Mouse (Mus musculus) hindbrain, embryonic 11.5 days (tissue): ENCODE data around the gene Babam2. TPM values are rescaled to one million over a fixed set of nuclear protein-coding genes. Genes with fewer than 3 reads are reported as not detected.
"Not testable (repeated sequence)": the region's sequence is repeated elsewhere in the genome, so short reads cannot be mapped to it uniquely, and the experiment has no call there.

Source experiments
- ATAC-seq: fragments of 200-750 bp; cut with Nextera tagmentation; 2 replicates; pipeline ENCODE4 v1.8.0; 2017; ENCODE audit warnings: mild to moderate bottlenecking, moderate TSS enrichment, moderate library complexity; ENCODE audit not compliant: low FRiP score
- DNase-seq: peaks from one replicate; pipeline ENCODE4 v3.0.0-alpha.2; 2015; ENCODE audit warnings: low spot score
- H3K27ac ChIP-seq: fragments of 300-500 bp; sonication (generic); 2 replicates; pipeline ENCODE4 v1.5.1; 2014; ENCODE audit warnings: mild to moderate bottlenecking, low read depth, low read length
- H3K27me3 ChIP-seq: fragments of 300-500 bp; sonication (generic); 2 replicates; pipeline ENCODE4 v1.6.1; 2014; ENCODE audit warnings: mild to moderate bottlenecking, low read length, moderate library complexity, mixed read lengths; ENCODE audit not compliant: control insufficient read depth, insufficient read depth
- H3K36me3 ChIP-seq: fragments of 300-500 bp; sonication (generic); 2 replicates; pipeline ENCODE4 v1.6.1; 2014; ENCODE audit warnings: mild to moderate bottlenecking, low read length, moderate library complexity, mixed read lengths; ENCODE audit not compliant: control insufficient read depth, insufficient read depth
- H3K4me1 ChIP-seq: fragments of 300-500 bp; sonication (generic); replicated peaks from 2 replicates; pipeline ENCODE4 v1.6.1; 2014; ENCODE audit warnings: low read length, mixed read lengths; ENCODE audit not compliant: control insufficient read depth, insufficient read depth
- H3K4me2 ChIP-seq: fragments of 300-500 bp; sonication (generic); replicated peaks from 2 replicates; pipeline ENCODE4 v1.6.1; 2014; ENCODE audit warnings: mild to moderate bottlenecking, low read depth, low read length
- H3K4me3 ChIP-seq: fragments of 300-500 bp; sonication (generic); 2 replicates; pipeline ENCODE4 v1.5.1; 2014; ENCODE audit warnings: low read depth, low read length
- H3K9ac ChIP-seq: fragments of 300-500 bp; sonication (generic); 2 replicates; pipeline ENCODE4 v1.6.1; 2014; ENCODE audit warnings: low read depth, low read length
- H3K9me3 ChIP-seq: fragments of 300-500 bp; sonication (generic); 2 replicates; pipeline ENCODE4 v1.6.1; 2016; ENCODE audit warnings: low read length; ENCODE audit not compliant: control insufficient read depth
- WGBS: fragments of 180-500 bp; shearing (Covaris S2); extraction: QIAGEN DNeasy Blood & Tissue Kit; methylation state at CpG from one replicate; pipeline ENCODE4 v1.1.7; 2014; 5-methylcytosine and 5-hydroxymethylcytosine counted together
- polyA plus RNA-seq: library from polyadenylated mRNA; unstranded; fragments of >200 nt; fragmentation: Nextera tagmentation; extraction: Ambion mirVana; gene quantifications from 2 replicates; pipeline ENCODE4 v1.2.1, GENCODE M21; 2014

The Babam2 gene
- polyA plus RNA-seq, 1 experiment from 2014 or later, result 36.2 TPM

DNA sequence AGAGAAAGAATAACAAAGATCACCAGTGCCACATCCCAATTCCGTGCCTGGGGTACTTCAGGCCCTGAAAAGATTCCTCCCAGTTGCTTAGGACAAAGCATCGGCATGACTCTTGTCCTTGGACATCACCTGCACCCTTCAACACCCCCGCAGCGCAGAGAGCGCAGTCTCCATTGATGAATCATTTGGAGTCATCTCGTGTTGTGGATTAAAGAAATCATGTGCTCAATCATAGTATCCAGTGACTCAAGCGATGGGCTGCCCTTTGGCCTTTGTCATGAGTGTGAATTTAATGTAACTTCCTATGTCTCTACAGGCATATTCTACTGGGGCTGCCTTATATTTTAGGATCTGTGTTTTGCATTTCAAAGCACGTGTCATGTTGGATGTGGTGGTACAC is 265.9 kb downstream of the Babam2 start:
- 81% methylated on average over 8 of the region's 8 CpGs for WGBS
- Histone ChIP-seq H3K27me3 (no peaks in the 10 kb centered on the region), H3K9me3 (no peaks in the 10 kb centered on the region), H3K4me2 (no peak overlapping the region), H3K27ac (no peak overlapping the region), H3K4me3 (no peak overlapping the region), H3K4me1 (no peaks in the 10 kb centered on the region), H3K9ac (no peak overlapping the region), H3K36me3 (no peaks in the 10 kb centered on the region)
- DNase-seq (no peak), ATAC-seq (no peak)

DNA sequence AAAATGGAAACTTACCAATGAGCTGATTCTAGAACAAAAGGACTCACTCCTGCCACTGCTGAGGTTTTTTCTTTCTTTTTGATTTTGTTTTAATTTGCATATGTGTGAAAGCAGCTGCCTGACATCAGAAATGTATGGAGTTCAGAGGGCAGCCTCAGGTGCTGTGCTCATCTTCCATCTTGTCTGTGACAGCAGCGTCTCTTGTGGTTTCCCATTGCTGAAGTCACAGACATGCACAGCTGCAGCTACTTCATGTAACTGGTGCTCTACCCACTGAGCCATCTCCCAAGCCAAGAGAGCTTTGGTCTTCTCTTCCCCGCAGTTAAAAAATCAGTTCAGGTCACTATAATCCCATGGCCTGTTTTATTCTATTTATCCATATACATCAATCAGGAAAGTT is 266.4 kb downstream of the Babam2 start:
- no peaks in the 10 kb centered on the region for H3K27me3 ChIP-seq
- no peak for ATAC-seq
- WGBS, result 76% methylated on average over 2 of the region's 2 CpGs

DNA sequence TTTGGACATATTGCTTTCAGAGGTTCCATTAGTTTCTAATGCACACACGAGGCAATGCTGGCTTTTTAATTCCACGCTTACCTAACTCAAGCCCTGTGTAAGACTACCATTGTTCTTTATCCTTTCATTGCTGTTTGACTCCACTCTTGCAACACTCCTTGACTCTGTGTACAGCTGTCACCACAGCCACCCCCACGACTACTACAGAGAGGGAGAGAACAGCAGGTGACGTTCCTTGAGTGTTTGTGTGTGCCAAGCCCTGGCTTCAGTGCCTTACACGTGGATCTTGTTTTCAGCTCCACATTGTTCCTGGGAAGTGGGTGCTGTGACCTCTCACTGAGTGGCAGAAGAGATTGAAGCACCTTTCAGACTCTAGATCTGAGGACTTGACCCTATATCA is 269.3 kb downstream of the Babam2 start:
- ATAC-seq (no peak), DNase-seq (no peak)
- WGBS, result 73% methylated on average over 5 of the region's 5 CpGs
- no peak overlapping the region for H3K27ac ChIP-seq
- no peak overlapping the region for H3K4me3 ChIP-seq
- no peak overlapping the region for H3K4me2 ChIP-seq
- no peak overlapping the region for H3K9ac ChIP-seq
- H3K27me3 ChIP-seq, result no peaks in the 10 kb centered on the region
- no peaks in the 10 kb centered on the region for H3K9me3 ChIP-seq
- no peaks in the 10 kb centered on the region for H3K4me1 ChIP-seq
- no peaks in the 10 kb centered on the region for H3K36me3 ChIP-seq

More for the DNA sequence above, 266.4 kb downstream of the Babam2 start:
- Histone ChIP-seq H3K36me3 (no peaks in the 10 kb centered on the region), H3K4me1 (no peaks in the 10 kb centered on the region), H3K4me2 (no peak overlapping the region), H3K9me3 (no peaks in the 10 kb centered on the region), H3K9ac (no peak overlapping the region), H3K27ac (no peak overlapping the region), H3K4me3 (no peak overlapping the region)
- no peak for DNase-seq

DNA sequence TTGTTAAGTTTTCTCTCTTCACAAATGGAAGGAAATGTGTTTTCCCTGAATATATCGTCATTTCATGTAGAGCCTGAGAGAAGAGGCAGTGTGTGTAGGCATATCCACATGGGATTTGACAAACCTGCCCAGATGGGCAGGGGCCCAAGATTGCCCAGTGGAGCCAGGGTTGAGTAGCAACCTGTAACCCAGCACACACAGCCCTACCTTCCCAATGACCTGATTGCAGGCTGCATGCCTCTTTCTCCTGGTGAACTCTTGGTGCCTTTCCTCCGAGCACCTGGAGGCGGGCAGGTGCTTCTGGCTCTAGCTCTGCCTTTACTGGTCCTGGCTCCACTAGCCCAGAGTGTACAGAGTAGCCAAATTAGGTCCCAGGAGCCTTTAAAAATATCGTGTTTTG is 270.0 kb downstream of the Babam2 start:
- H3K4me1 ChIP-seq, result no peaks in the 10 kb centered on the region
- ATAC-seq, result no peak

DNA sequence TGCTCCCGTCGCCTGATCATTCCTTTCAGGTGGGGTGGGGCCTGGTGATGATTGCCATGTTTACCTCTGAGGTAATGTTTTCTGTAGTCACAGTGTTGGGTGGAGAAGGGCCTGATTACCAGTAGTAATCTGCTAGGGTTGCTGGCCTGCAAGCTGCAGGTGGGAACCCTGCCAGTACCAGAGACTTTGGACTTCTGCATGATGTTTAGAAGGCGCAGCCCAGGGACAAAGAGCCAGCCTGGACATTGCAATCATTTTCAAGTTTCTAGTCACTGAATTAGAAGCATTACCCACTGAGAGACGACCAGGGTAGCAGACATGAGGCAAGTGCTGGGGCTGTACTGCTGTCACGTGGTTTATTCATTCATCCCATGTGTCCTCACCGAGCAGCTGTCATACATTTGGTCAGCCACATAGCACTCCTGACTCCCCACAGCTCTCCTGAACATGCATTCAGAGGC is 270.6 kb downstream of the Babam2 start:
- no peaks in the 10 kb centered on the region for H3K27me3 ChIP-seq
- H3K27ac ChIP-seq, result no peak overlapping the region
- DNase-seq (no peak), ATAC-seq (no peak)
- no peaks in the 10 kb centered on the region for H3K9me3 ChIP-seq
- no peak overlapping the region for H3K9ac ChIP-seq
- no peaks in the 10 kb centered on the region for H3K4me1 ChIP-seq
- WGBS, result 70% methylated on average over 6 of the region's 6 CpGs
- no peak overlapping the region for H3K4me2 ChIP-seq
- H3K36me3 ChIP-seq, result no peaks in the 10 kb centered on the region
- H3K4me3 ChIP-seq, result no peak overlapping the region

More for the DNA sequence above, 270.0 kb downstream of the Babam2 start:
- H3K36me3 ChIP-seq, result no peaks in the 10 kb centered on the region
- DNase-seq, result no peak
- H3K4me2 ChIP-seq, result no peak overlapping the region
- no peak overlapping the region for H3K4me3 ChIP-seq
- no peak overlapping the region for H3K9ac ChIP-seq
- H3K9me3 ChIP-seq, result no peaks in the 10 kb centered on the region
- H3K27me3 ChIP-seq, result no peaks in the 10 kb centered on the region
- WGBS, result 90% methylated on average over 4 of the region's 4 CpGs
- H3K27ac ChIP-seq, result no peak overlapping the region

DNA sequence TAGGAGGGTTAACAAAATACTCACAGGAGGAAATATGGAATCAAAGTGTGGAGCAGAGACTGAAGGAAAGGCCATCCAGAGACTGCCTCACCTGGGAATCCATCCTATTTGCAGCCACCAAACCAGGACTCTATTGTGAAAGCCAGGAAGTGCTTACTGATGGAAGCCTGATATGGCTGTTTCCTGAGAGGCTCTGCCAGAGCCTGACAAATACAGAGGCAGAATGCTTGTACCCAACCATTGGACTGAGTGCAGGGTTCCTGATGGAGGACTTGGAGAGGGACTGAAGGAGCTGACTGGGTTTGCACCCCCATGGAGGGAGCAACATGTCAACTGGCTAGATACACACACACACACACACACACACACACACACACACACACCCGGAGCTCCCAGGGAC is 274.9 kb downstream of the Babam2 start:
- not testable (repeated sequence) for DNase-seq, H3K9me3 ChIP-seq, H3K4me3 ChIP-seq, H3K27ac ChIP-seq, ATAC-seq, H3K36me3 ChIP-seq, H3K4me2 ChIP-seq, H3K27me3 ChIP-seq, H3K9ac ChIP-seq, H3K4me1 ChIP-seq
- WGBS, result 100% methylated on average over 1 of the region's 1 CpGs

DNA sequence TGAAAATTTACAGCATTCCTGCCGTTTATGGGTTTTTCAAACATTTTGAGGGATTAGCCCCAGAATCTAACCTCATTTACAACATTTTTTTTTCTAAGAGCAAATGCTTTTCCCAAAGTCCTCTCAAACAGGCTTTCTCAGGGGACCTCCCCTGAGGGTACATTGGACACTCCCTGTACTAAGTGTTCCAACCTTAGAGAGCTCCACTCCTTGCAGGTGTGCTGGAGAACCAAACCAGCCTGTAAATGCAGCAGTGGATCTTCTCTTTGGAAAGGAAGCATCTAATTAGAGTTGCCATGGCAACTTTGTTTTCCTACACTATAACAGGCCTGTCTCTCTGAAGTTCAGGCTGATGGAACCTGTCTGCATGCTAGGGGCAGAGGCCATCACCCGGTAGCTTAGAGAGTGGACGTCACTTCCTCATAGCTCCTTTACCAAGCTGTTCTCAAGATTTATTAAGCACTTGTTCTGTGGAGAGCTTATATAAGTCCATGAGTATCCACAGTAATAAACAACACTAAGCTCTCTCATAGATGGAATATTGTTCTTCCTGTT is 277.2 kb downstream of the Babam2 start:
- H3K27me3 ChIP-seq, result no peaks in the 10 kb centered on the region
- ATAC-seq (no peak), DNase-seq (no peak)
- H3K4me1 ChIP-seq, result no peaks in the 10 kb centered on the region
- no peaks in the 10 kb centered on the region for H3K9me3 ChIP-seq
- H3K36me3 ChIP-seq, result no peaks in the 10 kb centered on the region
- 62% methylated on average over 3 of the region's 3 CpGs for WGBS
- no peak overlapping the region for H3K4me2 ChIP-seq
- no peak overlapping the region for H3K9ac ChIP-seq
- H3K27ac ChIP-seq, result no peak overlapping the region
- no peak overlapping the region for H3K4me3 ChIP-seq

DNA sequence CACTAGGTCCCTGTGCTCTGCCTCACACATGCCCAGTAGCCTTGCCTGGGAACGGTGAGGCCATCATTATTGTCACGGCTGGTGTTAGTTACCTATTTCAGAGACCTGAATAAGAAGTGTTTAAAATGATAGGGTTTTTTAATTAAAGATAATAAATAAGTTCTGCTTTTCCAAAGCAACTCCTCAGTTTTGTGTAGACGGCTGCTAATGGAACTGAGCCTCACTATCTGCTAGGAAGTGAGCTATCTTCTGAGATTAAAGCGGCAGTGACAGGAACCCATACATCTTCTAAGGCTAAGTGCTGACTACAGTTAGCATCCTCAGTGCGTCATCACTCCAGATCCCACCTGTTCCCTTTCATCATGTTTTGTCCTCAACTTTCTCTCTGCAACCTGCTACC is 284.6 kb downstream of the Babam2 start:
- ATAC-seq (no peak), DNase-seq (no peak)
- Histone ChIP-seq H3K9me3 (no peaks in the 10 kb centered on the region), H3K4me3 (no peak overlapping the region), H3K4me2 (no peak overlapping the region), H3K36me3 (no peaks in the 10 kb centered on the region), H3K27me3 (no peaks in the 10 kb centered on the region), H3K9ac (no peak overlapping the region), H3K4me1 (no peaks in the 10 kb centered on the region), H3K27ac (no peak overlapping the region)
- 95% methylated on average over 5 of the region's 5 CpGs for WGBS

DNA sequence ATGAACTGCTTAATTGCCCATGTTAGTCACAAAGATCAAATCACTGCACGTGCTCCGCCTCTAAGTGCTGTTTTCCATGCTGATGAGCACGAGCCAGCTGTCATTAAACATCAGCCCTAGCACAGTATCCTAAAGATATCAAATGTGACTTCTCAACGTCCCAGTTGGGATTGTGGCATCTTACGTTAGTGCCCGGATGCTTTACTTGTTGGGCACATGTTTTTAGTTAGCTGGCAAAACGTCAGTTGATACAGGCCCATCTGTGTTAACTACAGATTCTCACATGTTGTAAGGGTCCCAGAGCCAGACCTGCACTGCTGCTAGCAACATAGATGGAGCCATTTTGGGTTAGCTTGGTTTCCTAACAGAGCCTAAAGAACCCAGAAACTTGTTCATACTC is 285.7 kb downstream of the Babam2 start:
- no peaks in the 10 kb centered on the region for H3K9me3 ChIP-seq
- H3K36me3 ChIP-seq, result no peaks in the 10 kb centered on the region
- no peaks in the 10 kb centered on the region for H3K27me3 ChIP-seq
- no peak overlapping the region for H3K4me3 ChIP-seq
- no peaks in the 10 kb centered on the region for H3K4me1 ChIP-seq
- H3K27ac ChIP-seq, result no peak overlapping the region
- no peak overlapping the region for H3K4me2 ChIP-seq
- no peak overlapping the region for H3K9ac ChIP-seq
- 74% methylated on average over 7 of the region's 7 CpGs for WGBS
- DNase-seq (no peak), ATAC-seq (no peak)
